Mouse (Mus musculus): Measurements from ENCODE around the gene Abca4.

Abca4 gene

GRCm38 (mm10) chr3:122043799-122044547 lies at the start of gene Abca4:
TSS of gene Abca4 (plus strand) at chr3:122044443.
- no peak for DNase-seq (ENCODE audit: low spot score)

- DNase-seq (ENCODE audit: low spot score), result no peak
Observed at GRCm38 (mm10) chr3:121995125-121995524, 49.1 kb upstream of the Abca4 start.

GRCm38 (mm10) chr3:121999934-122000333 lies 44.3 kb upstream of the Abca4 start:
- peak; percentile 36 for DNase-seq (ENCODE audit: low spot score)

- no peak for DNase-seq (ENCODE audit: low spot score)
Observed at GRCm38 (mm10) chr3:122001568-122001967, 42.7 kb upstream of the Abca4 start.

GRCm38 (mm10) chr3:122009818-122010217 lies 34.4 kb upstream of the Abca4 start:
- no peak for DNase-seq (ENCODE audit: low spot score)

- no peak for DNase-seq (ENCODE audit: low spot score)
Observed at GRCm38 (mm10) chr3:122010292-122010691, 34.0 kb upstream of the Abca4 start.

GRCm38 (mm10) chr3:122012464-122012863 lies 31.8 kb upstream of the Abca4 start:
- DNase-seq (ENCODE audit: low spot score), result no peak

- DNase-seq (ENCODE audit: low spot score), result no peak
Observed at GRCm38 (mm10) chr3:122018421-122018820, 25.8 kb upstream of the Abca4 start.

- DNase-seq (ENCODE audit: low spot score), result no peak
Observed at GRCm38 (mm10) chr3:122019159-122019558, 25.1 kb upstream of the Abca4 start.

GRCm38 (mm10) chr3:122021029-122021652 lies 23.1 kb upstream of the Abca4 start:
- no peak for DNase-seq (ENCODE audit: low spot score)

GRCm38 (mm10) chr3:122022355-122022754 lies 21.9 kb upstream of the Abca4 start:
- DNase-seq (ENCODE audit: low spot score), result no peak

GRCm38 (mm10) chr3:122026676-122027075 lies 17.6 kb upstream of the Abca4 start:
- DNase-seq (ENCODE audit: low spot score), result no peak

GRCm38 (mm10) chr3:122027776-122028175 lies 16.5 kb upstream of the Abca4 start:
- no peak for DNase-seq (ENCODE audit: low spot score)

GRCm38 (mm10) chr3:122033248-122033837 lies 10.9 kb upstream of the Abca4 start:
- no peak for DNase-seq (ENCODE audit: low spot score)

- no peak for DNase-seq (ENCODE audit: low spot score)
Observed at GRCm38 (mm10) chr3:122034240-122034639, 10.0 kb upstream of the Abca4 start.

- DNase-seq (ENCODE audit: low spot score), result no peak
Observed at GRCm38 (mm10) chr3:122035092-122035491, 9.2 kb upstream of the Abca4 start.

GRCm38 (mm10) chr3:122040522-122040921 lies 3.7 kb upstream of the Abca4 start:
- no peak for DNase-seq (ENCODE audit: low spot score)

- DNase-seq (ENCODE audit: low spot score), result no peak
Observed at GRCm38 (mm10) chr3:122043102-122043501, 1.1 kb upstream of the Abca4 start.

- no peak for DNase-seq (ENCODE audit: low spot score)
Observed at GRCm38 (mm10) chr3:122046187-122046620, 2.0 kb downstream of the Abca4 start.

GRCm38 (mm10) chr3:122047402-122047801 lies 3.2 kb downstream of the Abca4 start:
- DNase-seq (ENCODE audit: low spot score), result no peak

- DNase-seq (ENCODE audit: low spot score), result no peak
Observed at GRCm38 (mm10) chr3:122047921-122048861, 3.9 kb downstream of the Abca4 start.

GRCm38 (mm10) chr3:122049158-122049557 lies 4.9 kb downstream of the Abca4 start:
- no peak for DNase-seq (ENCODE audit: low spot score)
